Mouse (Mus musculus): Measurements from ENCODE around the gene Adh5. TPM values are rescaled to one million over a fixed set of nuclear protein-coding genes. Genes with fewer than 3 reads are reported as not detected.

Gene Adh5
- 169 and 177 TPM in 2 replicates for polyA plus RNA-seq (2012; rRNA removed)

GRCm38 (mm10) chr3:138442612-138443464, at the start of gene Adh5:
Gene Adh5 (plus strand): TSS chr3:138443093.

GRCm38 (mm10) chr3:138415121-138415690, 27.7 kb upstream of the Adh5 start, which contains the start of gene Adh4:
Gene Adh4 (plus strand): TSS chr3:138415466.

GRCm38 (mm10) chr3:138489327-138490033, 46.6 kb downstream of the Adh5 start, which contains the start of gene Metap1:
Gene Metap1 (minus strand): TSS chr3:138489515.

Other genes with a start within 250 kb of the Adh5 start
- not detected in 2 replicates for gene 4930579F01Rik, start 249.3 kb upstream of the Adh5 start, polyA plus RNA-seq (2012; rRNA removed)
- gene Adh7, start 225.3 kb upstream of the Adh5 start, polyA plus RNA-seq (2012; rRNA removed) = 4.8 and 4.9 TPM in 2 replicates
- 1,016 and 1,070 TPM in 2 replicates for gene Adh1, start 182.1 kb upstream of the Adh5 start, polyA plus RNA-seq (2012; rRNA removed)
- gene Adh6a, start 129.8 kb upstream of the Adh5 start, polyA plus RNA-seq (2012; rRNA removed) = not detected in 2 replicates
- gene Adh6b, start 101.3 kb upstream of the Adh5 start, polyA plus RNA-seq (2012; rRNA removed) = 0.19 and 0.27 TPM in 2 replicates
- 0.39 and 0.49 TPM in 2 replicates for gene Adh4, start 27.6 kb upstream of the Adh5 start, polyA plus RNA-seq (2012; rRNA removed)
- gene Metap1, start 46.4 kb downstream of the Adh5 start, polyA plus RNA-seq (2012; rRNA removed) = 18.9 and 20.2 TPM in 2 replicates
- gene Eif4e, start 83.1 kb downstream of the Adh5 start, polyA plus RNA-seq (2012; rRNA removed) = 48.1 and 52.3 TPM in 2 replicates

All from liver, embryonic 18 days (tissue).